Mouse (Mus musculus): ENCODE measurements around the gene Noc2l. TPM values are rescaled to one million over a fixed set of nuclear protein-coding genes. Genes with fewer than 3 reads are reported as not detected.

Gene Noc2l
- 23.9 TPM for polyA plus RNA-seq (2014; fragmentation: Illumina TruSeq; extraction: RNeasy Lipid Tissue Mini Kit (QIAGEN cat#74804); ENCODE audit: insufficient read depth, low read depth, low replicate concordance)

GRCm38 (mm10) chr4:156235808-156236533 lies at the start of gene Noc2l:
Gene Noc2l, plus strand, starts transcription at chr4:156236010.

DNA sequence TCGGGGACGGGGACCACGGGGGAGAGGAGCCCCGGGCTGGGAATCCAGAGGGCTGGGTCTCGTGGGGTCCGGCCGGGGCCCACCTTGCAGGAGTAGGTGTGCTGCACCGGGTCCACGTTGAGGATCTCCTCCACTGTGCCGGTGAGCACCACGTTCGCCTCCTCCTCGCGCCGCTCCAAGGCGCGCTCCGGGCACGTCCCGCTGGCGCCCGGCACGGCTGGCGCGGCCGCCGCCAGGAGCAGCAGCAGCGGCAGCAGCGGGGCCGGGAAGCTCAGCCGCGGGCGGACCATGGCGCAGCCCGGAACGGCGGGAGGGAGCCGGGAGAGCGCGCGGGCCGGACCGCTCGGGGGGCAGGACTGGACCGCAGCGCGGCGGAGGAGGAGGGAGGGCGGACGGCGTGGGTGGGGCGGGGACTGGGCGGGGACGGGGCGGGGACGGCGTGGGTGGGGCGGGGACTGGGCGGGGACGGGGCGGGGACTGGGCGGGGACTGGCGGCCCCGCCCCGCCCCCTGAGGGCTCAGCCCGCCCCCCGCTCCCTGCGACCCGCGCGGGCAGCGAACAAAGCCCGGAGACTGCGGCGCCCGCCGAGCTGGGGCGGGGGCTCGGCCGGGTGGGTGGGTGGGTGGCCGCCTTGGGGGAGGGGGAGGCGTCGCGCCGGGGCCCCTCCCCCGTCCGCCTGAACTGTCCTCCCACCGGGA lies 38.5 kb upstream of the Noc2l start, which contains the start of gene Agrn:
Gene Agrn, minus strand, starts transcription at position 358 of the 698 bp plus-strand sequence.

DNA sequence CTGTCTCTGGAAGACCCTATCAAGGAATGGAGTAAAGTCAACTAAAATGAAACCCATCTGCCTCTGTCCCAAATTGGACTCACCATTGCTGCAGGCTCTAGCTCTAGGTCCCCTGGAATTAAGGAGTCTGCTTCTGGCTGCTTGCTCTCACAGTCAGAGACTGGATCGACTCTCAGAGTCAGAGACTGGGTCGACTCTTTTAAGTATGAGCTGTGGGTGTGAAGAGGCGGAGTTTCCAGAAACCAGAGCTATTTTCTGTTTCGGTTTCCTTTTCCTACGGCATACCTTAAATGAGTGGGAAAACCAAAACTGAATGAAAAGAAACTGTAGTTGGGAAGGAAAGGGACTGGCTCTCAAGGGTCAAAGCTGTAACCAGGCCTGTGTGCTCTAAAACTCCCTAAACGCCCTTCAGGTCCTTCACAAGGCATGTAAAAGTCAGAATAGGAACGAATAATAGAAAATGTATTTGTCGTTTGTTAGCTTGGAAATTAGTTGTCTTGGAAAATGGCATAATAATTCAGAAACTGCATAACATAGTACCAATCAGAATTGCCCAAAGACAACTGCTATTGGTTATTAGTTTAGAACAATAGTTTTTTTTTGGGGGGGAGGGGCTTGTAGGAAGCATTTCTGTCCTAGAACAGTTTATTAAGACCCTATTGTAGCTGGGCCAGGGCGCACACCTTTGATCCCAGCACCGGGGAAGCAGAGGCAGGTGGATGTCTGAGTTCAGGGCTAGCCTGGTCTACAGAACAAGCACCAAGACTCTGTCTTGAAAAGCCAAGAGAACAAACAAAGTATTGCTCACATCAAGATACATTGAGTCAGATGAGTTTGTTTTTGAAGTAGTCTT lies 35.0 kb upstream of the Noc2l start, which contains the start of gene Isg15:
Gene Isg15, minus strand, starts transcription at position 196 of the 853 bp plus-strand sequence.

GRCm38 (mm10) chr4:156203001-156203412 lies 32.8 kb upstream of the Noc2l start, which contains the start of gene AW011738:
Gene AW011738, plus strand, starts transcription at chr4:156203304.

DNA sequence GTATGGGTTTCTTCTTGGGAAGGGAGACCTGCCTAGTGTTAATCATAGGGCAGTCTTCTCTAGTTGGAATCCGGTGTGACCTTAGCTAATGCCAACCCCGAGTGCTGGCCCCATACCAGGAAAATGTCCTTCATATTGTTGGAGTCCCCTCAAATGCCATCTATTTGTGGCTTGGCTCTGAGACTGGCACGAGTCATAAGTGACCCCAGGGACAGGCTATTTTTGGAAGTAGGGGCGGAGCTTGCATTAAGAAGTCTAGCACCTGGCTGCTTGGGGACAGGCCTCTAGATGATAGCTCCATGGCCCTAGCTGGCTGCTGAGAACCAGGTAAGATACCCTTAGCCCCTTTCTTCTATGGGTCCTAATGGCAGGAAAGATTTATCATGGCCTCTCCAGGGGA lies 20.2 kb upstream of the Noc2l start, which contains the start of gene Perm1:
Gene Perm1, plus strand, starts transcription at position 220 of the 400 bp plus-strand sequence.

GRCm38 (mm10) chr4:156234701-156235213 lies 1.1 kb upstream of the Noc2l start, which contains the start of gene Plekhn1:
Gene Plekhn1, minus strand, starts transcription at chr4:156234857.

GRCm38 (mm10) chr4:156255078-156255839 lies 19.4 kb downstream of the Noc2l start, which contains the start of gene Samd11:
Gene Samd11, minus strand, starts transcription at chr4:156255657.

Other genes with a start within 250 kb of the Noc2l start
- 3.9 TPM for gene B3galt6, start 243.4 kb upstream of the Noc2l start, polyA plus RNA-seq (2014; fragmentation: Illumina TruSeq; extraction: RNeasy Lipid Tissue Mini Kit (QIAGEN cat#74804); ENCODE audit: insufficient read depth, low read depth, low replicate concordance)
- gene Sdf4, start 243.1 kb upstream of the Noc2l start, polyA plus RNA-seq (2014; fragmentation: Illumina TruSeq; extraction: RNeasy Lipid Tissue Mini Kit (QIAGEN cat#74804); ENCODE audit: insufficient read depth, low read depth, low replicate concordance): 179 TPM
- gene Tnfrsf4, start 222.2 kb upstream of the Noc2l start, polyA plus RNA-seq (2014; fragmentation: Illumina TruSeq; extraction: RNeasy Lipid Tissue Mini Kit (QIAGEN cat#74804); ENCODE audit: insufficient read depth, low read depth, low replicate concordance): 2.9 TPM
- 4.0 TPM for gene Tnfrsf18, start 209.8 kb upstream of the Noc2l start, polyA plus RNA-seq (2014; fragmentation: Illumina TruSeq; extraction: RNeasy Lipid Tissue Mini Kit (QIAGEN cat#74804); ENCODE audit: insufficient read depth, low read depth, low replicate concordance)
- 1.3 TPM for gene Ttll10, start 176.6 kb upstream of the Noc2l start, polyA plus RNA-seq (2014; fragmentation: Illumina TruSeq; extraction: RNeasy Lipid Tissue Mini Kit (QIAGEN cat#74804); ENCODE audit: insufficient read depth, low read depth, low replicate concordance)
- 4.0 TPM for gene 9430015G10Rik, start 126.0 kb upstream of the Noc2l start, polyA plus RNA-seq (2014; fragmentation: Illumina TruSeq; extraction: RNeasy Lipid Tissue Mini Kit (QIAGEN cat#74804); ENCODE audit: insufficient read depth, low read depth, low replicate concordance)
- not detected for gene Rnf223, start 105.5 kb upstream of the Noc2l start, polyA plus RNA-seq (2014; fragmentation: Illumina TruSeq; extraction: RNeasy Lipid Tissue Mini Kit (QIAGEN cat#74804); ENCODE audit: insufficient read depth, low read depth, low replicate concordance)
- gene Agrn, start 38.5 kb upstream of the Noc2l start, polyA plus RNA-seq (2014; fragmentation: Illumina TruSeq; extraction: RNeasy Lipid Tissue Mini Kit (QIAGEN cat#74804); ENCODE audit: insufficient read depth, low read depth, low replicate concordance): 53.1 TPM
- 46.9 TPM for gene Isg15, start 35.2 kb upstream of the Noc2l start, polyA plus RNA-seq (2014; fragmentation: Illumina TruSeq; extraction: RNeasy Lipid Tissue Mini Kit (QIAGEN cat#74804); ENCODE audit: insufficient read depth, low read depth, low replicate concordance)
- 2.0 TPM for gene AW011738, start 32.7 kb upstream of the Noc2l start, polyA plus RNA-seq (2014; fragmentation: Illumina TruSeq; extraction: RNeasy Lipid Tissue Mini Kit (QIAGEN cat#74804); ENCODE audit: insufficient read depth, low read depth, low replicate concordance)
- 1.2 TPM for gene Perm1, start 20.1 kb upstream of the Noc2l start, polyA plus RNA-seq (2014; fragmentation: Illumina TruSeq; extraction: RNeasy Lipid Tissue Mini Kit (QIAGEN cat#74804); ENCODE audit: insufficient read depth, low read depth, low replicate concordance)
- gene Plekhn1, start 1.2 kb upstream of the Noc2l start, polyA plus RNA-seq (2014; fragmentation: Illumina TruSeq; extraction: RNeasy Lipid Tissue Mini Kit (QIAGEN cat#74804); ENCODE audit: insufficient read depth, low read depth, low replicate concordance): 11.9 TPM
- not detected for gene Samd11, start 19.6 kb downstream of the Noc2l start, polyA plus RNA-seq (2014; fragmentation: Illumina TruSeq; extraction: RNeasy Lipid Tissue Mini Kit (QIAGEN cat#74804); ENCODE audit: insufficient read depth, low read depth, low replicate concordance)
- gene Vmn2r-ps159, start 95.1 kb downstream of the Noc2l start, polyA plus RNA-seq (2014; fragmentation: Illumina TruSeq; extraction: RNeasy Lipid Tissue Mini Kit (QIAGEN cat#74804); ENCODE audit: insufficient read depth, low read depth, low replicate concordance): not detected

All from lung, adult 10 weeks (tissue).